Mouse (Mus musculus) stomach, embryonic 15.5 days (tissue): ENCODE results near the gene Snx29. TPM values are rescaled to one million over a fixed set of nuclear protein-coding genes. Genes with fewer than 3 reads are reported as not detected.
"Not testable (repeated sequence)": the region's sequence is repeated elsewhere in the genome, so short reads cannot be mapped to it uniquely, and the experiment has no call there.

Source experiments
- ATAC-seq: fragments of 200-750 bp; cut with Nextera tagmentation; 2 replicates; pipeline ENCODE4 v1.8.0; 2017; ENCODE audit warnings: low read depth, moderate number of reproducible peaks, moderate TSS enrichment; ENCODE audit not compliant: insufficient read depth, low FRiP score
- H3K27ac ChIP-seq: fragments of 300-500 bp; sonication (generic); 2 replicates; pipeline ENCODE4 v1.5.1; 2015; ENCODE audit warnings: mild to moderate bottlenecking, inconsistent platforms
- H3K27me3 ChIP-seq: fragments of 300-500 bp; sonication (generic); replicated peaks from 2 replicates; pipeline ENCODE4 v1.6.1; 2015; ENCODE audit warnings: inconsistent platforms
- H3K36me3 ChIP-seq: fragments of 300-500 bp; sonication (generic); 2 replicates; pipeline ENCODE4 v1.6.1; 2015; ENCODE audit warnings: inconsistent platforms
- H3K4me1 ChIP-seq: fragments of 300-500 bp; sonication (generic); 2 replicates; pipeline ENCODE4 v1.6.1; 2015; ENCODE audit warnings: inconsistent platforms
- H3K4me2 ChIP-seq: fragments of 300-500 bp; sonication (generic); 2 replicates; pipeline ENCODE4 v1.6.1; 2015; ENCODE audit warnings: mild to moderate bottlenecking, inconsistent platforms
- H3K4me3 ChIP-seq: fragments of 300-500 bp; sonication (generic); replicated peaks from 2 replicates; pipeline ENCODE4 v1.5.1; 2015; ENCODE audit warnings: inconsistent platforms
- H3K9ac ChIP-seq: fragments of 300-500 bp; sonication (generic); 2 replicates; pipeline ENCODE4 v1.6.1; 2015; ENCODE audit warnings: inconsistent platforms
- H3K9me3 ChIP-seq: fragments of 300-500 bp; sonication (generic); 2 replicates; pipeline ENCODE4 v1.6.1; 2016; ENCODE audit warnings: inconsistent platforms
- WGBS: fragments of 180-500 bp; shearing (Covaris S2); methylation state at CpG from one replicate; pipeline ENCODE4 v1.1.7; 2015; 5-methylcytosine and 5-hydroxymethylcytosine counted together
- polyA plus RNA-seq: library from polyadenylated mRNA; unstranded; fragments of >200 nt; fragmentation: Nextera tagmentation; extraction: Ambion mirVana; gene quantifications from 2 replicates; pipeline ENCODE4 v1.2.1, GENCODE M21; 2015

Snx29 gene
- polyA plus RNA-seq, 1 experiment from 2014 or later, result 10.1 TPM

DNA sequence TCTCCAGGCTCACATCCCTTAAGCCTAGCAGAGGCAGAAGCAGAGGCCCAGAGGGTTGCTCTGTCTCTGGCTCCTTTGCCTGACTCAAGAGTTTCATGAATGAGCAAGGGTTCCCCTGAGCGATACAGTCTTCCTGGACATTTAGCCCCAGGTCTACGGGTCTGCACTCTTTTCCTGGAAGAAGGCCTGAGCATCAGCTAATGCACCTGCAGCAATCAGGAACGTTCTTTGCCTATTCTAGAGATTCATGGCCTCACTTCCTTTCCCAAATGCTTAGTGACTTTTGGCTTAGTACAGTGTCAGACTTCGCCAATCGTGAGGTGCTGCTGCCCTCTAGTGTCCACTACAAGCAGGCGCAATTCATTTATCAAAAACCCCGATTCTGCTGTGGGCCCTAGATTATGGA, 95.5 kb downstream of the Snx29 start:
- no peak overlapping the region for H3K4me2 ChIP-seq
- peaks cover 6% of the 10 kb centered on the region; the same call in 1 of the 2 replicates for H3K36me3 ChIP-seq
- ATAC-seq, result peak; percentile 54; the same call in 1 of the 2 replicates
- H3K4me1 ChIP-seq, result no peaks in the 10 kb centered on the region
- H3K27ac ChIP-seq, result no peak overlapping the region
- 15% methylated on average over 7 of the region's 7 CpGs for WGBS
- no peaks in the 10 kb centered on the region for H3K9me3 ChIP-seq
- H3K4me3 ChIP-seq, result no peak overlapping the region
- no peaks in the 10 kb centered on the region for H3K27me3 ChIP-seq
- no peak overlapping the region for H3K9ac ChIP-seq

DNA sequence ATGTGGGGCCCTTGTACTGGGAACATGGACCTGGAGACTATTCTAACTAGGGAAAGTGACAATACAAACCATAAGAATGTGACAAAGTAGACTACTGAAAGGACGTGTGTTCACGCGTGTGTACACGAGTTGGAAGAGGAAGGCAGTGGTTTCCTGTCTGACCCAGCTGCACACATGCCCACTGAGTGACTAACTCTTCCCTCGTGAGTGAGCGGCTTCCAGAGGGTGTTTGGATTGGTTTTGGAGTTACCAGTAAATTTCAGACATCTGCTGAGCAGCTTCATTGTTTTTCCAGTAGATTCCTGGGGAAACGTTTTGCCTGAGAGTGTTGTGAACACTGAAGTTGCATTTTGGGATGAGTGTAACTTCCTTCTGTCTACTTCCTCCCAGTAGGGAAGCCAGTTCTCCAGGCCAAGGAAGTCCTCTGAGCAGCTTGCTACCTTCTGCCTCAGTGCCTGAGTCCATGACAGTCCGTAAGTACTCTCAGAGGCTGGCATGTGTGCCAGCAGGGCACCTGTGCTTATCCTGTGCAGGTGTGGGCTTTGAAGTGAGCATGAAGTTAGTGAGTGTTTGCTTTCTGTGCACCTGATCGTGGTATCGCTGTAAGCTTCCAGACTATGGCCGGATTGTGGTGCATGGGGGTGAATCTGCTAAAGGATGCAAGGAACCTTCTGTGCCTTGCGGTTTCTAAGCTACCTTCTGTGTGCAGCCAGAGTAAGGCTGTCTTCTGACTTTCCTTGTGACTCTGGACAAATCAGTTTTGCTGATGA, 97.8 kb downstream of the Snx29 start:
- H3K27me3 ChIP-seq, result no peaks in the 10 kb centered on the region
- H3K4me2 ChIP-seq, result no peak overlapping the region
- H3K36me3 ChIP-seq, result peaks cover 6% of the 10 kb centered on the region; the same call in 1 of the 2 replicates
- H3K9me3 ChIP-seq, result no peaks in the 10 kb centered on the region
- H3K27ac ChIP-seq, result no peak overlapping the region
- 78% methylated on average over 12 of the region's 12 CpGs for WGBS
- H3K9ac ChIP-seq, result no peak overlapping the region
- H3K4me1 ChIP-seq, result no peaks in the 10 kb centered on the region
- no peak overlapping the region for H3K4me3 ChIP-seq
- no peak for ATAC-seq

DNA sequence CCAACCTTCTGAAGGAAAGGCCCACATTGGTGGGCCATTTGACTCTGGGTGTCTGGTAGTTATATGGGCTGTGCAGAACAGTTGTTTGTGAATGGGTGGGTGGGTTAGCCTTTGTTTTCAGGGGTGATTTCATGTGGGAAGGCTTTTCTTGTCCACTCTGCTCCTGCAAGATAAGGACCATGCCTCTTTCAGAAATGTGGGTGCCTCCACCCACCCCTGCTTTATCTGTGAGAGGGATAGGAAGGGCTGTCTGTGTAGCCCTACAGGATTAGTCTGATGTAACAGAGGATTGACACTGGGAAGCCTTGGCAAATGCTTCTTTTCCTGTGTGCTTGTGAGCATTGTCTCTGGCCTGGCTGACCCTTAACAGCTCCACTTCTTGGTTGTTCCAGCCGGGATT, 99.5 kb downstream of the Snx29 start:
- H3K4me3 ChIP-seq, result no peak overlapping the region
- no peaks in the 10 kb centered on the region for H3K27me3 ChIP-seq
- 77% methylated on average over 1 of the region's 1 CpGs for whole genome bisulfite sequencing
- no peaks in the 10 kb centered on the region for H3K4me1 ChIP-seq
- H3K27ac ChIP-seq, result no peak overlapping the region
- H3K9ac ChIP-seq, result no peak overlapping the region
- no peaks in the 10 kb centered on the region for H3K9me3 ChIP-seq
- H3K36me3 ChIP-seq, result peaks cover 6% of the 10 kb centered on the region; the same call in 1 of the 2 replicates
- H3K4me2 ChIP-seq, result no peak overlapping the region
- ATAC-seq, result peak; percentile 32; the same call in 1 of the 2 replicates

DNA sequence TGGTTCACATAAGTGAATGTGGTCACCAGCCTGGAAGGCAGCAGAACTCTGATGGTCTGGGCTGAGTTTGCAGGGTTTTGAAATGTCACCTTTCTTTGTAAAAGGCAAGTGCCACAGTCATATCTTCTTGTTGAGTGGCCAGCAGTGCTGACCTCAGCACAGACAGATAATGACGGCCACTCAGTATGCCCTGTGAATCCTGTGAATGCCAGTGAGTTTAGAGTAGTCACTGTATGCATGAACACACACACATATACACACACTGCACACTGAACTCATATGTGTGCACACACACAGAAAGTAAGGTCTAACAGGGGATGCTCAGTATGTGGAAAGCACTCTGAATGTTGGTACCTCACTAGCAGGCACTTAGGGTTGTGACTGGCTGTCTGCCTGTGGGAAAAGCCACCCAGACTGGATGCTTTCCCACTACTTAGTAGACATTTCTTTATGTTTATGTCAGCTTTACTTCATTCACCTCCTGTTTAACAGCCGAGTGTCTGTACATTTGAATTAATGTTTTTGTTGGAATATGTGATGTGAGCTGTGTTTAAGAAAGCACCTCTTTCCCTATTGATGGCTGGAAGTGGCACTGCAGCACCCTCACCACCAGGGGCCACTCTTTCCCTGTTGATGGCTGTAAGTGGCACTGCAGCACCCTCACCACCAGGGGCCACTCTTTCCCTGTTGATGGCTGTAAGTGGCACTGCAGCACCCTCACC, 100.3 kb downstream of the Snx29 start:
- Histone ChIP-seq H3K9me3 (no peaks in the 10 kb centered on the region), H3K9ac (no peak overlapping the region)

DNA sequence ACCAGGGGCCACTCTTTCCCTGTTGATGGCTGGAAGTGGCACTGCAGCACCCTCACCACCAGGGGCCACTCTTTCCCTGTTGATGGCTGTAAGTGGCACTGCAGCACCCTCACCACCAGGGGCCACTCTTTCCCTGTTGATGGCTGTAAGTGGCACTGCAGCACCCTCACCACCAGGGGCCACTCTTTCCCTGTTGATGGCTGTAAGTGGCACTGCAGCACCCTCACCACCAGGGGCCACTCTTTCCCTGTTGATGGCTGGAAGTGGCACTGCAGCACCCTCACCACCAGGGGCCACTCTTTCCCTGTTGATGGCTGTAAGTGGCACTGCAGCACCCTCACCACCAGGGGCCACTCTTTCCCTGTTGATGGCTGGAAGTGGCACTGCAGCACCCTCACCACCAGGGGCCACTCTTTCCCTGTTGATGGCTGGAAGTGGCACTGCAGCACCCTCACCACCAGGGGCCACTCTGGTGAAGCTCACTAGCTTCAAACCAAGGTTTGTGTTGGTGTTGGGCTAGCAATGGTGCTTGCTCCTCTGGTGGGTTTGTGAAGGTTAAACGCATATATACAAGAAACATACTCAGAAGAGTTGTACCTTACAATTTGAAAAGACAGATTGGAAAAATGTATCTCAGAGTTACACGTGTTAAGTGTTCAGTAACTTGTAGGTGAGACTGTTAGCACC, 101.0 kb downstream of the Snx29 start:
- H3K9me3 ChIP-seq, H3K4me2 ChIP-seq, H3K4me1 ChIP-seq, H3K27ac ChIP-seq, H3K9ac ChIP-seq, ATAC-seq, H3K36me3 ChIP-seq, H3K4me3 ChIP-seq, H3K27me3 ChIP-seq: not testable (repeated sequence)
- WGBS, result 90% methylated on average over 2 of the region's 2 CpGs

More for the DNA sequence above, 100.3 kb downstream of the Snx29 start:
- WGBS, result 92% methylated on average over 2 of the region's 2 CpGs
- no peak overlapping the region for H3K27ac ChIP-seq
- H3K4me1 ChIP-seq, result no peaks in the 10 kb centered on the region
- ATAC-seq, result no peak
- peaks cover 6% of the 10 kb centered on the region; the same call in 1 of the 2 replicates for H3K36me3 ChIP-seq
- H3K27me3 ChIP-seq, result no peaks in the 10 kb centered on the region
- H3K4me2 ChIP-seq, result no peak overlapping the region
- no peak overlapping the region for H3K4me3 ChIP-seq

DNA sequence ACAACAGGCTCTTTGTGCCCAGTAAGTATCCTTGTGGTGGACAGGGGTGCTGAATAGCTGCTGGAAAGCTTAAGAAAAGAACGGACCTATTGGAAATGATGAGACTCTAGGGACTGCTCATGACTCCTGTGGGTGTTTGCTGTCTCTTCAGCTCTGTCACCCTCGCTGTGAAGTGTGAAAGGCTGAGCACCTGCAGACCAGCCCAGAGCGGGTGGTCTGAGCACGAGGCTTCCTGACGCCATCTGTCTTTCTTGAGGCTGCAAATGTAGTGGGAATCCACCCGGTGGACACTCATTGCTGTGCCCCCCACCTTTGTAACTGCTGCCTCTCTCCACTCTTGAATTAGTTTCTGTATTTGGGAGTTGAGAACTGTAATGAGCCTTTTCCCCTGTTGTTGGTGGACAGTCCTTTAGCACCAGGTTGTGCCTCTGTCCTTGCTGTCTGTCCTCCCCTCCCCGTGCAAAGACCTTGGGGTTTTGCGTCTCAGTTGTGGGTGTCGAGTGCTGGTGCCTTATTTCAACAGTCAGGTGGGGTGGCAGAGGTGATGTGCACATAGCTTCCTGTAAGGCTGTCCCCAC, 101.9 kb downstream of the Snx29 start:
- Histone ChIP-seq H3K9ac (no peak overlapping the region), H3K36me3 (no peaks in the 10 kb centered on the region), H3K9me3 (no peaks in the 10 kb centered on the region), H3K27me3 (no peaks in the 10 kb centered on the region), H3K4me2 (no peak overlapping the region), H3K4me1 (no peaks in the 10 kb centered on the region), H3K27ac (no peak overlapping the region), H3K4me3 (no peak overlapping the region)
- 84% methylated on average over 9 of the region's 9 CpGs for WGBS
- no peak for ATAC-seq

DNA sequence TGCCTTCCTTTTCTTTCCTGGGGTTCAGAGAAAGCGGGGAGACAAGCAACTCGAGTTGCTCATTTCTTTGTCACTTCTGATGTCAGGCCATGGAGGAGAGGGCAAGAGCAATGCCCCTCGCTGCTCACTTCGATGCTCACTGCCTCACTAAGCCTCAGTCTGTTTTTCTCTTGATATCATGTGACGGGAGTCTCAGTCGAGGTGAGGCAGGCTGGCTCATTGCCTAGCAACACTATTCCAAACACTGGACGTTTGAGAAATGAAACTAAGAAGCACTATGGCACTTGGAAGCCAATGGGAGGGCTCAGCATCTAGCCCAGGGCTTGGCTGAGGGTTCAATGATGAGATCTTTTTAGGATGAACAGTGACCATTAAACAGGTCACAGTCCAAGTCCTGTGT, 102.6 kb downstream of the Snx29 start:
- no peak overlapping the region for H3K9ac ChIP-seq
- no peak overlapping the region for H3K4me3 ChIP-seq
- no peaks in the 10 kb centered on the region for H3K36me3 ChIP-seq
- no peaks in the 10 kb centered on the region for H3K4me1 ChIP-seq
- no peak for ATAC-seq
- no peaks in the 10 kb centered on the region for H3K9me3 ChIP-seq
- no peak overlapping the region for H3K27ac ChIP-seq
- no peak overlapping the region for H3K4me2 ChIP-seq
- whole genome bisulfite sequencing, result 51% methylated on average over 7 of the region's 7 CpGs
- no peaks in the 10 kb centered on the region for H3K27me3 ChIP-seq

DNA sequence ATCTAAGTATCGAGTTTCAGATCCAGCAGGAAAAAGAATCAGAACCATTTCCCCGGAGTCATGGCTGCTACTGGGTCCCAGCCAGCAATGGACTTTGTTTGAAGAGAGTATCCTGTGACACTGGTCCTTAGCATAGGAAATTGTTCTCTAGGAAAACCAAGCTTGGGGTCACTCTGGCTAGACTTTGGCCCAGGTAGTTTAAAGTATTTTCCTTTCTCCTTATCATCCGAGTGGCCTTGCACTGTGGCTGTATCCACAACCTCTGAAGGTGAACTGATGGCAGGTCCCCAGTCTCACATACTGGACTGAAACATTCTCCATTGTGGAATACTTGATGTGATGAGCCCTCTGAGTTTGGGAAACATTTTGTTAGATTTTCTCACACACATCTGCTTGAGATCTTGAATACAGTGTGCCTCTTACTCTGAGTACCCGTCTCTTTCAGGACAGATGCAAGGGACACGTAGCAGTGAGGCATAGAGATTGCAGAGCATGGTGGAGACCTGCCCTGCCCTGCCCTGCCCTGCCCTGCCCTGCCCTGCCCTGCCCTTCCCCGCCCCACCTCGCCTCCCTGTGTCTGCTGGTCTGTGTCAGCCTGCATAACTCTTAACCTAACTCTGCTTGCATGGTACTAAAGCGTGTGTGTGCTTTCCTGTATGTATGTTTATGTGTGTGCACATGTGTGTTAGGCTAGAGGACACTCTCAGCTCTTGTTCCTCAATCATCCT, 104.3 kb downstream of the Snx29 start:
- no peaks in the 10 kb centered on the region for H3K27me3 ChIP-seq
- peak; percentile 64; the same call in 1 of the 2 replicates for ATAC-seq
- no peaks in the 10 kb centered on the region for H3K4me1 ChIP-seq
- H3K9ac ChIP-seq, result no peak overlapping the region
- no peaks in the 10 kb centered on the region for H3K36me3 ChIP-seq
- no peak overlapping the region for H3K27ac ChIP-seq
- 61% methylated on average over 8 of the region's 8 CpGs for whole genome bisulfite sequencing
- no peak overlapping the region for H3K4me2 ChIP-seq
- no peak overlapping the region for H3K4me3 ChIP-seq
- H3K9me3 ChIP-seq, result no peaks in the 10 kb centered on the region

DNA sequence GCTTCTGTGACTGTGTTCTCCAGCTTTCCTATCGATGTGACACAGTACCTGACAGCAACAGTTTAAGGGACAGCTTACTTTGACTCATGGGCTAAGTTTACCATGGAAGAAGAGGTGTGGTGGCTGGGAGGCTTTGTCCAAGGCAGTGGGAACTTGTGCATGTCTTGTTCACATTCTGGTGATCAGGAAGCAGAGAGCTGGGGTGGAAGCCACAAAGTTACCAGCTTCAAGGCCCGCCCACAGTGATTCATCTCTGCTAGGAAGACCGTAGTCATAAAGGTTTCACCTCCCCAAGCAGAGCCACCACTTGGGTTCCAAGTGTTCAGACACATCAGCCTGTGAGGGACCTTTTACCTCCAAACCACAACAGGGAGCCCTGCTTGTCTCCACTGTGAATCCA, 107.1 kb downstream of the Snx29 start:
- no peaks in the 10 kb centered on the region for H3K36me3 ChIP-seq
- 85% methylated on average over 3 of the region's 3 CpGs for WGBS

DNA sequence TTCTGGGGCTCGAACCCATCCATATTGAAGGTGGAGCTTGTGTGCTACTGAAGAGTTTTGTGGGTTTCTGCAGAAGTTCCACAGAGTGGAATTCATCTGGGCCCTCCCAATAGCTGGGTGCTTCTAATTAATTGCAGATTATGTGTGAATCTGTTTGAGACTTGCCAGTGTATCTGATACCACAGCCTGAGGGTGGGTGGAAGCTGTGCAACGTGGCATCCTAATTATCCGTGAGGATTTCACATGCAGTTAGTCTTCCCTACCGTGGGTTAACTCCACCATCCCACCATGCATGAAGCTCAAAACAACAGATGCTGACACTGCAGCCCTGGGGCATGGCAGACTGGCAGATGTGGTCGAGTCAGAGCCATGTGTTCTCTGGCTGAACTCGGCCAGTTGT, 107.8 kb downstream of the Snx29 start:
- Histone ChIP-seq H3K27ac (no peak overlapping the region), H3K9me3 (no peaks in the 10 kb centered on the region), H3K4me1 (no peaks in the 10 kb centered on the region), H3K9ac (no peak overlapping the region), H3K27me3 (no peaks in the 10 kb centered on the region), H3K4me2 (no peak overlapping the region), H3K4me3 (no peak overlapping the region), H3K36me3 (no peaks in the 10 kb centered on the region)
- WGBS, result 90% methylated on average over 6 of the region's 6 CpGs
- ATAC-seq, result no peak

More for the DNA sequence above, 107.1 kb downstream of the Snx29 start:
- H3K4me1 ChIP-seq, result no peaks in the 10 kb centered on the region
- H3K4me3 ChIP-seq, result no peak overlapping the region
- no peaks in the 10 kb centered on the region for H3K27me3 ChIP-seq
- no peak overlapping the region for H3K9ac ChIP-seq
- H3K4me2 ChIP-seq, result no peak overlapping the region
- no peak for ATAC-seq
- H3K27ac ChIP-seq, result no peak overlapping the region
- no peaks in the 10 kb centered on the region for H3K9me3 ChIP-seq

DNA sequence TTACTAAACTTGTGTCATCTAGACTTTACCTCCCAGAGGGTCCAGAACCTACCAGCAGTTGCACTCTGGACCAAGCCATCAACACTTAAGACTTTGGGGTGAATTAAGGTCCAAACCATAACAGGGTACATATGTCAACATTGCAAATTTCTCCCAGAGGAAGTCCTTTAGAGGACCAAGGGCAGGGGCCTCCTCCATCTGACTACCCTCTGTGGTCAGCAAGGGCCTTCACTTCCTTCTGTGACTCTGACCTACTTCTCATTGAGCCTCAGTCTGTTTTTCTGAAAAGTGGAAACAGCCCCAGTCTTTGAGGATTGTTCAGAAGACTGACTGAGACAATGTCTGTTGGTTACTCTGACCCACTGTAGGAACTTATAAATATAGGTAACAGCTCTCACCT, 111.1 kb downstream of the Snx29 start:
- Histone ChIP-seq H3K9me3 (no peaks in the 10 kb centered on the region), H3K4me1 (no peaks in the 10 kb centered on the region), H3K9ac (no peak overlapping the region), H3K4me3 (no peak overlapping the region), H3K27ac (no peak overlapping the region), H3K4me2 (no peak overlapping the region), H3K36me3 (no peaks in the 10 kb centered on the region), H3K27me3 (no peaks in the 10 kb centered on the region)
- no peak for ATAC-seq
